21 mouse cellular contexts compared by ENCODE assay signal in the genomic region with DNA sequence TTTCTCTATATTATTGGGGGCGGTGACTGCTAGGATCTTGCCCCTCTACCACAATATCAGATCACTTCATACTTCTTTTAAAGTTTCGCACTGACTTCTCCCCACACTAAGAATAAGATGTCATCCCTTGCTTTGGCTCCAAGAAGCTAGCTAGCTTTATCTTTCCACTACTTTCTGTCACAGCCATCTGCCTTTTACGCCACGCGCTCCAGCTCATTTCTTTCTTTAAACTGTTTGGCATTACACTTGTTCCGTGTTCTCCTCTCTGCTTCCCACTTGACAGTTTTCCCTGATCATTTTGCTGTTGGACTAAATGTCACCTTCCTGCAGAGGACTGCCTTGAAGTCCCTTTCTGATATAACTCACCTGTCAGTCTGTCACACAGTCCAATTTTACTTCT. TPM values are rescaled to one million over a fixed set of nuclear protein-coding genes. Genes with fewer than 3 reads are reported as not detected.
"Had no signal": no experiment of that assay in that cellular context is flagged by ENCODE, and none has a peak within 500 bp of the region (broad histone marks: within the 10 kb centered on the region; RNA-seq: fewer than 3 reads in every experiment).

No protein-coding gene starts in this region.

- DNase-seq: lung, adult 18-20 months; lung, embryonic 14.5 days; lung, postnatal 10 days; lung, postnatal 4 days; midbrain, embryonic 14.5 days; retina, postnatal 1 day; right cerebral cortex, adult 18-20 months; right cerebral cortex, postnatal 25 days; right cerebral cortex, postnatal 4 days; spleen, adult 18-20 months; thymus, adult 2 months; thymus, postnatal 25 days; thymus, postnatal 4 days had no signal

- ATAC-seq: midbrain, embryonic 16.5 days had no signal

- H3K36me3 ChIP-seq: midbrain, embryonic 10.5 days; midbrain, embryonic 12.5 days; neural tube, embryonic 13.5 days; neural tube, embryonic 15.5 days had no signal

- H3K27me3 ChIP-seq: midbrain, embryonic 12.5 days; neural tube, embryonic 13.5 days; neural tube, embryonic 15.5 days had no signal

- H3K4me1 ChIP-seq: midbrain, embryonic 10.5 days; midbrain, embryonic 12.5 days; neural tube, embryonic 13.5 days; neural tube, embryonic 15.5 days had no signal

- H3K4me3 ChIP-seq: midbrain, embryonic 10.5 days; midbrain, embryonic 12.5 days; myocyte; neural tube, embryonic 13.5 days; neural tube, embryonic 15.5 days had no signal

- H3K9me3 ChIP-seq: midbrain, embryonic 10.5 days; midbrain, embryonic 12.5 days; neural tube, embryonic 13.5 days; neural tube, embryonic 15.5 days had no signal

RNA-seq across cellular contexts. Expression of a gene that starts 2.8 kb away (rescaled TPM):
- polyA plus RNA-seq: lung, embryonic 14.5 days; midbrain, embryonic 10.5 days; midbrain, embryonic 12.5 days; midbrain, embryonic 14.5 days; midbrain, embryonic 16.5 days; neural tube, embryonic 11.5 days; neural tube, embryonic 13.5 days; neural tube, embryonic 15.5 days; stomach, embryonic 14.5 days had no signal

RNA-seq across cellular contexts. Expression of a gene that starts 56.1 kb away (rescaled TPM):
- polyA plus RNA-seq: midbrain, embryonic 10.5 days; midbrain, embryonic 12.5 days; midbrain, embryonic 16.5 days; myocyte; neural tube, embryonic 11.5 days had no signal
